Mouse (Mus musculus): ENCODE results near the gene Cttn.

The Cttn gene

DNA sequence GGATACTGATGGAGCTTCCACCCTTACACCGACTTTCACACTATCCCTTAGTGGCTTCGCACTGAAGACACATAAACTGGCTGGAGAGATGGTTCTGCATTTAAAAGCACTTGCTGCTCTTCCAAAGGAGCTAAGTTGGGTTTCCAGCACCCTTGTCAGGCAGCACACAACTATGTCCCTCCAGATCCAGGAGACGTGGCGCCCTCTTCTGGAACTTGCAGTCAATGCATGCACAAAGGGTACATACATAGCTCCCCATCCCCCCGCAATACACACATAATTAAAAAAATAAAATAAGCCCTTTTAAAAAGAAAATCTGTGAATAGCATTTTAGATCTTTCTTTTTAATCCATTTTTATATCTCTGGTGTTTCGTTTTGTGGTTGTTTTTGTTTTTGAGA lies 83.3 kb downstream of the Cttn start:
- no peak for DNase-seq
